Comparison of ENCODE assay signal across 12 mouse cellular contexts in the genomic region with DNA sequence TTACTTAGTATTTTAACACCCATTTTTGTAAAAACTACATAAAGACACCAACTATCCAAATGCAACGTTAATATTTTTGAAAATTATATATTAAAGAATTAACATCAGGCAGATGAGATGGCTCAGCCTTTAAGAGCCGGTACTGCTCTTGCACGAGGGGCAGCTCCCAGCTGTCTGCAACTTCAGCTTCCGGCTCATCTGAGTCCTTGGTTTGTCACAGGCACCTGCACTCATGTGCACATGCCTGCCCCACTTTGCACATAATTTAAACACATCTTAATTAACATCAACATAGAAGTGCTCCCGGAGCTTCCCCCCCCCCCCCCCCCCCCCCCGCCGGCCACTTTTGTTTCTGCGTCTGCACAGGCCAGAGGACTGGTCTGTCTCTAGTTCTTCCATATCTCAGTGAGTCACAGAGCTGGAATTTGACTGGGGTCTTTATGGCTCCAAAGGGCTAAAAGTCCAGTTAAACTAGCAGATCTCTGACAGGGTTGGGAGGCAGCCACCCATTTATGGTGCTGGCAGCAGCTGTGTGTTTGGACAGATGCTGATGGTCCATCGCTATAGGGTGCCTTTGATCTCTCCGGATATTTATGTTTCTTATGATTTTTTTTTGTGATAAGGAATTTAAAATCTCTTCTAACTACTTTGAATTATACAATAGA.
A peak's percentile ranks its signal among the peaks of the same experiment; 100 is the strongest.
DNase-seq lines count a peak whose midpoint lies in the region; ATAC-seq and TF ChIP-seq lines count a peak whose summit lies in the region.
"Had no signal": no experiment of that assay in that cellular context is flagged by ENCODE, and none has a peak within 500 bp of the region (broad histone marks: within the 10 kb centered on the region; RNA-seq: fewer than 3 reads in every experiment).

No protein-coding gene starts in this region.

- no peak overlapping the region for H3K9ac ChIP-seq in heart, embryonic 12.5 days
- H3K9ac ChIP-seq in heart, embryonic 11.5 days (ENCODE audit: low read depth, low read length), result no peak overlapping the region
- H3K9ac ChIP-seq in lung, embryonic 15.5 days, result no peak overlapping the region
- H3K9ac ChIP-seq: hindbrain, embryonic 14.5 days; limb, embryonic 15.5 days; midbrain, embryonic 12.5 days; stomach, embryonic 15.5 days had no signal

- peaks cover 7% of the 10 kb centered on the region for H3K4me1 ChIP-seq in heart, embryonic 12.5 days (replicated peaks)
- peaks cover 4% of the 10 kb centered on the region for H3K4me1 ChIP-seq in heart, embryonic 11.5 days (ENCODE audit: control insufficient read depth, insufficient read depth, low read length)
- H3K4me1 ChIP-seq in lung, embryonic 15.5 days, result peaks cover 12% of the 10 kb centered on the region
- H3K4me1 ChIP-seq: midbrain, embryonic 12.5 days; stomach, embryonic 15.5 days had no signal

- no peaks in the 10 kb centered on the region for H3K36me3 ChIP-seq in heart, embryonic 12.5 days
- no peaks in the 10 kb centered on the region for H3K36me3 ChIP-seq in heart, embryonic 11.5 days (ENCODE audit: control insufficient read depth, insufficient read depth, low read length)
- no peaks in the 10 kb centered on the region for H3K36me3 ChIP-seq in lung, embryonic 15.5 days
- no peaks in the 10 kb centered on the region for H3K36me3 ChIP-seq in myocyte (ENCODE audit: control insufficient read depth, insufficient read depth)
- H3K36me3 ChIP-seq: limb, embryonic 15.5 days; midbrain, embryonic 12.5 days; stomach, embryonic 15.5 days had no signal

- H3K4me2 ChIP-seq in heart, embryonic 12.5 days, result 0 out of 2 replicates have a peak overlapping the region, but pooled peaks have one; percentile 10
- no peak overlapping the region for H3K4me2 ChIP-seq in heart, embryonic 11.5 days
- no peak overlapping the region for H3K4me2 ChIP-seq in lung, embryonic 15.5 days
- H3K4me2 ChIP-seq in myocyte (ENCODE audit: low read depth), result peak overlapping the region; percentile 50
- H3K4me2 ChIP-seq: hindbrain, embryonic 14.5 days; limb, embryonic 15.5 days; stomach, embryonic 15.5 days had no signal

- H3K79me2 ChIP-seq in myocyte (ENCODE audit: control insufficient read depth, insufficient read depth), result no peaks in the 10 kb centered on the region

- no peak for TF ChIP-seq POLR2A in myocyte (IDR thresholded peaks at IDR 0.05; ENCODE audit: insufficient read length, low read depth)

- H3K27ac ChIP-seq in heart, embryonic 12.5 days (ENCODE audit: poor library complexity, severe bottlenecking), result peak overlapping the region; percentile 38; the same call in 1 of the 2 replicates
- no peak overlapping the region for H3K27ac ChIP-seq in heart, embryonic 11.5 days (ENCODE audit: low read depth, low read length)
- H3K27ac ChIP-seq in lung, embryonic 15.5 days, result no peak overlapping the region
- H3K27ac ChIP-seq: hindbrain, embryonic 14.5 days; limb, embryonic 15.5 days; midbrain, embryonic 12.5 days; stomach, embryonic 15.5 days had no signal

- no peak overlapping the region for H3ac ChIP-seq in myocyte (ENCODE audit: control insufficient read depth, insufficient read length)

- no peak overlapping the region for H3K4me3 ChIP-seq in heart, embryonic 12.5 days
- no peak overlapping the region for H3K4me3 ChIP-seq in heart, embryonic 11.5 days (ENCODE audit: low read depth, low read length)
- no peak overlapping the region for H3K4me3 ChIP-seq in lung, embryonic 15.5 days
- no peak overlapping the region for H3K4me3 ChIP-seq in myocyte
- H3K4me3 ChIP-seq: limb, embryonic 15.5 days; midbrain, embryonic 12.5 days; stomach, embryonic 15.5 days had no signal

- no peak for ATAC-seq in heart, embryonic 12.5 days (ENCODE audit: insufficient number of reproducible peaks, low FRiP score)
- ATAC-seq in heart, embryonic 11.5 days (replicated peaks; ENCODE audit: insufficient number of reproducible peaks, low FRiP score, low TSS enrichment), result no peak
- peak; percentile 64; the same call in 1 of the 2 replicates for ATAC-seq in lung, embryonic 15.5 days (ENCODE audit: borderline replicate concordance, extremely low read depth, low FRiP score, low TSS enrichment)
- no peak for ATAC-seq in megakaryocyte-erythroid progenitor cell, adult 5-6 weeks (replicated peaks; ENCODE audit: low FRiP score, low TSS enrichment, poor library complexity, severe bottlenecking)
- ATAC-seq: activated CD4-positive, CD25-positive, alpha-beta regulatory T cell, adult 4 months had no signal

- WGBS in heart, embryonic 12.5 days, result 40% methylated on average over 7 of the region's 10 CpGs
- 36% methylated on average over 8 of the region's 10 CpGs for WGBS in heart, embryonic 11.5 days (ENCODE audit: insufficient replicate concordance)
- 24% methylated on average over 7 of the region's 10 CpGs for WGBS in lung, embryonic 15.5 days

- DNase-seq in lung, postnatal 10 days, result no peak
- DNase-seq in Muller cell, postnatal 12 days (ENCODE audit: inconsistent ontology term), result peak; percentile 16

- H3K27me3 ChIP-seq in heart, embryonic 12.5 days (replicated peaks), result peaks cover 5% of the 10 kb centered on the region; the same call in 1 of the 2 replicates
- no peaks in the 10 kb centered on the region for H3K27me3 ChIP-seq in heart, embryonic 11.5 days (ENCODE audit: control insufficient read depth, insufficient read depth, low read length)
- no peaks in the 10 kb centered on the region for H3K27me3 ChIP-seq in lung, embryonic 15.5 days
- H3K27me3 ChIP-seq in myocyte (ENCODE audit: control insufficient read depth, insufficient read depth, insufficient read length), result no peaks in the 10 kb centered on the region
- H3K27me3 ChIP-seq: limb, embryonic 15.5 days; midbrain, embryonic 12.5 days; stomach, embryonic 15.5 days had no signal

- no peaks in the 10 kb centered on the region for H3K9me3 ChIP-seq in heart, embryonic 12.5 days (replicated peaks)
- no peaks in the 10 kb centered on the region for H3K9me3 ChIP-seq in heart, embryonic 11.5 days (replicated peaks; ENCODE audit: control insufficient read depth, low read length)
- H3K9me3 ChIP-seq in lung, embryonic 15.5 days, result no peaks in the 10 kb centered on the region
- H3K9me3 ChIP-seq: limb, embryonic 15.5 days; midbrain, embryonic 12.5 days; stomach, embryonic 15.5 days had no signal

TF ChIP-seq in myocyte, 11 proteins besides CTCF, POLR2A, EP300 and RAD21:
- TF ChIP-seq TCF12 (IDR thresholded peaks at IDR 0.05; ENCODE audit: insufficient read depth, poor library complexity, severe bottlenecking) (no peak), MYOG (IDR thresholded peaks at IDR 0.05; ENCODE audit: control insufficient read depth in 1 of 3, insufficient read depth in 1 of 3, insufficient read length in 2 of 3, low read depth in 2 of 3) (no peak), MAX (IDR thresholded peaks at IDR 0.05; ENCODE audit: low read depth) (no peak), E2F4 (IDR thresholded peaks at IDR 0.05; ENCODE audit: insufficient read depth) (no peak), MYOD1 (IDR thresholded peaks at IDR 0.05; ENCODE audit: control insufficient read depth in 1 of 3, insufficient read length in 2 of 3, low read depth in 2 of 3) (peak in 2 of 3 experiments; percentile 39 to 51)
TF ChIP-seq in myocyte: peak in this region for 1.

Comparison
In these comparisons a context has a peak if more than half of its experiments do, and no peak if none do; other contexts are left out.
1. H3K4me2 ChIP-seq: peak in heart, embryonic 12.5 days (single experiment) and myocyte (single experiment); none in heart, embryonic 11.5 days (single experiment) and lung, embryonic 15.5 days (single experiment).